Mouse (Mus musculus) mouse trophoblast stem cell (cell line): ENCODE data around the gene Wasf1.

Experiments used
- in situ Hi-C, 2 experiments: fragments of 300-500 bp; cut with MseI, MboI; formaldehyde crosslinking; loops; 2 replicates in 1 of 2; 3 replicates in 1 of 2; pipeline ENCODE4 v1.15.1; 2025

Gene Wasf1

GRCm38 (mm10) chr10:40889146-40889545 lies 5.9 kb downstream of the Wasf1 start:
- in situ Hi-C loops: no loop called here

GRCm38 (mm10) chr10:40895765-40896164 lies 12.5 kb downstream of the Wasf1 start:
- in situ Hi-C loops: no loop called here

GRCm38 (mm10) chr10:40896656-40897055 lies 13.4 kb downstream of the Wasf1 start:
- in situ Hi-C loops: no loop called here

- in situ Hi-C loops: no loop called here
Measured at GRCm38 (mm10) chr10:40901786-40902185, 18.5 kb downstream of the Wasf1 start.

GRCm38 (mm10) chr10:40906131-40906530 lies 22.9 kb downstream of the Wasf1 start:
- in situ Hi-C loops: no loop called here

GRCm38 (mm10) chr10:40906802-40907201 lies 23.5 kb downstream of the Wasf1 start:
- in situ Hi-C loops: no loop called here

- in situ Hi-C loops: no loop called here
Measured at GRCm38 (mm10) chr10:40908580-40908979, 25.3 kb downstream of the Wasf1 start.

GRCm38 (mm10) chr10:40910811-40911210 lies 27.5 kb downstream of the Wasf1 start:
- in situ Hi-C loops: no loop called here

GRCm38 (mm10) chr10:40915240-40915639 lies 32.0 kb downstream of the Wasf1 start:
- in situ Hi-C loops: no loop called here

GRCm38 (mm10) chr10:40918669-40919440 lies 35.6 kb downstream of the Wasf1 start:
- in situ Hi-C loops: no loop called here

- in situ Hi-C loops: no loop called here
Measured at GRCm38 (mm10) chr10:40919464-40919863, 36.2 kb downstream of the Wasf1 start.

GRCm38 (mm10) chr10:40932995-40933394 lies 49.7 kb downstream of the Wasf1 start:
- in situ Hi-C loops: no loop called here

- in situ Hi-C loops: no loop called here
Measured at GRCm38 (mm10) chr10:40936160-40936726, 53.0 kb downstream of the Wasf1 start.

GRCm38 (mm10) chr10:40937569-40937968 lies 54.3 kb downstream of the Wasf1 start:
- in situ Hi-C loops: no loop called here

- in situ Hi-C loops: no loop called here
Measured at GRCm38 (mm10) chr10:40942688-40943087, 59.4 kb downstream of the Wasf1 start.

GRCm38 (mm10) chr10:40950176-40950575 lies 66.9 kb downstream of the Wasf1 start:
- in situ Hi-C loops: no loop called here

- in situ Hi-C loops: no loop called here
Measured at GRCm38 (mm10) chr10:40956206-40956605, 72.9 kb downstream of the Wasf1 start.

GRCm38 (mm10) chr10:40961365-40961764 lies 78.1 kb downstream of the Wasf1 start:
- in situ Hi-C loops: no loop called here

- in situ Hi-C loops: no loop called here
Measured at GRCm38 (mm10) chr10:40962008-40962407, 78.7 kb downstream of the Wasf1 start.

GRCm38 (mm10) chr10:40964546-40964945 lies 81.3 kb downstream of the Wasf1 start:
- in situ Hi-C loops: no loop called here

GRCm38 (mm10) chr10:40968551-40968950 lies 85.3 kb downstream of the Wasf1 start:
- in situ Hi-C loops: no loop called here

- in situ Hi-C loops: no loop called here
Measured at GRCm38 (mm10) chr10:40969372-40970033, 86.2 kb downstream of the Wasf1 start.
